Mouse (Mus musculus) embryonic facial prominence, embryonic 14.5 days (tissue): ENCODE data around the gene Erich4. TPM values are rescaled to one million over a fixed set of nuclear protein-coding genes. Genes with fewer than 3 reads are reported as not detected.

Experiments
- ATAC-seq: fragments of 200-750 bp; cut with Nextera tagmentation; 2 replicates; pipeline ENCODE4 v1.8.0; 2017; ENCODE audit warnings: low read depth, moderate number of reproducible peaks, moderate TSS enrichment
- DNase-seq: peaks from one replicate; pipeline ENCODE4 v3.0.0-alpha.2; 2015; ENCODE audit warnings: low spot score
- H3K27ac ChIP-seq: fragments of 300-500 bp; sonication (generic); replicated peaks from 2 replicates; pipeline ENCODE4 v1.5.1; 2014; ENCODE audit warnings: low read depth, mild to moderate bottlenecking, low read length, moderate library complexity
- H3K27me3 ChIP-seq: fragments of 300-500 bp; sonication (generic); replicated peaks from 2 replicates; pipeline ENCODE4 v1.6.1; 2014; ENCODE audit warnings: low read length; ENCODE audit not compliant: control insufficient read depth, insufficient read depth
- H3K36me3 ChIP-seq: fragments of 300-500 bp; sonication (generic); 2 replicates; pipeline ENCODE4 v1.6.1; 2014; ENCODE audit warnings: low read length, mixed read lengths; ENCODE audit not compliant: control insufficient read depth, insufficient read depth
- H3K4me1 ChIP-seq: fragments of 300-500 bp; sonication (generic); 2 replicates; pipeline ENCODE4 v1.6.1; 2014; ENCODE audit warnings: antibody characterized with exemption, low read length; ENCODE audit not compliant: control insufficient read depth, insufficient read depth
- H3K4me2 ChIP-seq: fragments of 300-500 bp; sonication (generic); 2 replicates; pipeline ENCODE4 v1.6.1; 2014; ENCODE audit warnings: low read depth, mild to moderate bottlenecking, low read length, moderate library complexity, mixed read lengths
- H3K4me3 ChIP-seq: fragments of 300-500 bp; sonication (generic); 2 replicates; pipeline ENCODE4 v1.5.1; 2014; ENCODE audit warnings: low read depth, mild to moderate bottlenecking, low read length
- H3K9ac ChIP-seq: fragments of 300-500 bp; sonication (generic); 2 replicates; pipeline ENCODE4 v1.6.1; 2014; ENCODE audit warnings: low read depth, mild to moderate bottlenecking, low read length, moderate library complexity, mixed read lengths
- H3K9me3 ChIP-seq: fragments of 300-500 bp; sonication (generic); 2 replicates; pipeline ENCODE4 v1.6.1; 2016; ENCODE audit warnings: low read length; ENCODE audit not compliant: control insufficient read depth
- WGBS: fragments of 180-500 bp; shearing (Covaris S2); extraction: QIAGEN DNeasy Blood & Tissue Kit; methylation state at CpG from one replicate; pipeline ENCODE4 v1.1.7; 2014; 5-methylcytosine and 5-hydroxymethylcytosine counted together
- polyA plus RNA-seq: library from polyadenylated mRNA; unstranded; fragments of >200 nt; fragmentation: Nextera tagmentation; extraction: Ambion mirVana; gene quantifications from 2 replicates; pipeline ENCODE4 v1.2.1, GENCODE M21; 2014

Gene Erich4
- not detected in 2 replicates for polyA plus RNA-seq

- H3K9me3 ChIP-seq = no peaks in the 10 kb centered on the region
- H3K27ac ChIP-seq = no peak within 1 kb of the TSS
- 81% methylated on average over 4 of the region's 5 CpGs for WGBS
- H3K36me3 ChIP-seq = no peaks in the 10 kb centered on the region
- ATAC-seq = no peak
- peaks cover 4% of the 10 kb centered on the region for H3K4me1 ChIP-seq
- H3K4me2 ChIP-seq = no peak within 1 kb of the TSS
- no peak within 1 kb of the TSS for H3K4me3 ChIP-seq
- DNase-seq = no peak
- H3K27me3 ChIP-seq = no peaks in the 10 kb centered on the region
- no peak within 1 kb of the TSS for H3K9ac ChIP-seq
These were observed at the start of gene Erich4 for GRCm38 (mm10) chr7:25615706-25616011. Gene Erich4 (minus strand): TSS chr7:25615892.

GRCm38 (mm10) chr7:25658657-25659472 is 43.2 kb upstream of the Erich4 start, which contains the start of the genes Bckdha and Exosc5:
Gene Bckdha (minus strand): TSS chr7:25658981.
Gene Exosc5 (plus strand): TSS chr7:25659164.
- Histone ChIP-seq H3K4me1 (peaks cover 8% of the 10 kb centered on the region), H3K4me3 (peak within 1 kb of the TSS; percentile 63), H3K4me2 (peak within 1 kb of the TSS; percentile 82), H3K9ac (peak within 1 kb of the TSS; percentile 77), H3K27ac (peak within 1 kb of the TSS; percentile 71; the same call in 1 of the 2 replicates), H3K27me3 (no peaks in the 10 kb centered on the region), H3K9me3 (no peaks in the 10 kb centered on the region), H3K36me3 (peaks cover 13% of the 10 kb centered on the region; the same call in 1 of the 2 replicates)
- peak; percentile 99 for ATAC-seq
- peak; percentile 100 for DNase-seq
- under 1% methylated on average over 50 of the region's 50 CpGs for WGBS

- no peaks in the 10 kb centered on the region for H3K27me3 ChIP-seq
- 29% methylated on average over 10 of the region's 10 CpGs for WGBS
- H3K4me3 ChIP-seq = peak overlapping the region; percentile 63
- H3K36me3 ChIP-seq = peaks cover 2% of the 10 kb centered on the region; the same call in 1 of the 2 replicates
- peak overlapping the region; percentile 65 for H3K4me2 ChIP-seq
- H3K9ac ChIP-seq = peak overlapping the region; percentile 77
- no peaks in the 10 kb centered on the region for H3K9me3 ChIP-seq
- no peak overlapping the region for H3K27ac ChIP-seq
- DNase-seq = no peak
- H3K4me1 ChIP-seq = peaks cover 8% of the 10 kb centered on the region
- ATAC-seq = no peak
These were observed 42.1 kb upstream of the Erich4 start for GRCm38 (mm10) chr7:25657785-25658184.

GRCm38 (mm10) chr7:25655601-25656428 is 40.1 kb upstream of the Erich4 start:
- WGBS = 76% methylated on average over 11 of the region's 11 CpGs

GRCm38 (mm10) chr7:25652244-25652759 is 36.6 kb upstream of the Erich4 start:
- H3K4me3 ChIP-seq = no peak overlapping the region
- 88% methylated on average over 12 of the region's 12 CpGs for WGBS
- no peak for ATAC-seq

More at GRCm38 (mm10) chr7:25655601-25656428, 40.1 kb upstream of the Erich4 start:
- no peaks in the 10 kb centered on the region; the same call in 1 of the 2 replicates for H3K36me3 ChIP-seq
- H3K4me2 ChIP-seq = no peak overlapping the region
- H3K9ac ChIP-seq = no peak overlapping the region
- no peak overlapping the region for H3K4me3 ChIP-seq
- no peaks in the 10 kb centered on the region for H3K9me3 ChIP-seq
- no peak overlapping the region for H3K27ac ChIP-seq
- ATAC-seq (no peak), DNase-seq (no peak)
- peaks cover 8% of the 10 kb centered on the region for H3K4me1 ChIP-seq
- no peaks in the 10 kb centered on the region for H3K27me3 ChIP-seq

GRCm38 (mm10) chr7:25651281-25651680 is 35.6 kb upstream of the Erich4 start:
- no peaks in the 10 kb centered on the region for H3K27me3 ChIP-seq
- H3K4me3 ChIP-seq = no peak overlapping the region
- DNase-seq = no peak
- no peaks in the 10 kb centered on the region; the same call in 1 of the 2 replicates for H3K36me3 ChIP-seq
- no peaks in the 10 kb centered on the region for H3K4me1 ChIP-seq
- no peak for ATAC-seq
- no peaks in the 10 kb centered on the region for H3K9me3 ChIP-seq
- H3K27ac ChIP-seq = no peak overlapping the region
- WGBS = 89% methylated on average over 8 of the region's 8 CpGs
- H3K9ac ChIP-seq = no peak overlapping the region
- no peak overlapping the region for H3K4me2 ChIP-seq

More at GRCm38 (mm10) chr7:25652244-25652759, 36.6 kb upstream of the Erich4 start:
- no peak for DNase-seq
- Histone ChIP-seq H3K9me3 (no peaks in the 10 kb centered on the region), H3K4me1 (peaks cover 2% of the 10 kb centered on the region), H3K27ac (no peak overlapping the region), H3K4me2 (no peak overlapping the region), H3K36me3 (no peaks in the 10 kb centered on the region; the same call in 1 of the 2 replicates), H3K27me3 (no peaks in the 10 kb centered on the region), H3K9ac (no peak overlapping the region)

GRCm38 (mm10) chr7:25649839-25650238 is 34.1 kb upstream of the Erich4 start:
- Histone ChIP-seq H3K4me3 (no peak overlapping the region), H3K36me3 (no peaks in the 10 kb centered on the region; the same call in 1 of the 2 replicates), H3K9ac (no peak overlapping the region), H3K27ac (no peak overlapping the region), H3K4me1 (no peaks in the 10 kb centered on the region), H3K4me2 (no peak overlapping the region), H3K27me3 (no peaks in the 10 kb centered on the region), H3K9me3 (no peaks in the 10 kb centered on the region)
- DNase-seq (no peak), ATAC-seq (no peak)
- WGBS = 63% methylated on average over 5 of the region's 5 CpGs

- 64% methylated on average over 5 of the region's 5 CpGs for WGBS
- no peak for ATAC-seq
- Histone ChIP-seq H3K4me3 (no peak overlapping the region), H3K36me3 (no peaks in the 10 kb centered on the region), H3K9me3 (no peaks in the 10 kb centered on the region), H3K27me3 (no peaks in the 10 kb centered on the region), H3K27ac (no peak overlapping the region), H3K4me2 (no peak overlapping the region), H3K9ac (no peak overlapping the region), H3K4me1 (no peaks in the 10 kb centered on the region)
- peak; percentile 25 for DNase-seq
These were observed 32.0 kb upstream of the Erich4 start for GRCm38 (mm10) chr7:25647574-25648123.
